Mouse (Mus musculus): ENCODE measurements around the gene Npas1.

Npas1 gene

GRCm38 (mm10) chr7:16418713-16419112 lies 58.8 kb downstream of the Npas1 start:
- no peak for DNase-seq (ENCODE audit: inconsistent ontology term)

GRCm38 (mm10) chr7:16417141-16417771 lies 60.3 kb downstream of the Npas1 start:
- peak; percentile 91 for DNase-seq (ENCODE audit: inconsistent ontology term)

GRCm38 (mm10) chr7:16415426-16415825 lies 62.1 kb downstream of the Npas1 start:
- DNase-seq (ENCODE audit: inconsistent ontology term): no peak

GRCm38 (mm10) chr7:16412930-16413329 lies 64.6 kb downstream of the Npas1 start:
- DNase-seq (ENCODE audit: inconsistent ontology term): no peak

GRCm38 (mm10) chr7:16412220-16412896 lies 65.2 kb downstream of the Npas1 start:
- no peak for DNase-seq (ENCODE audit: inconsistent ontology term)

GRCm38 (mm10) chr7:16411100-16411499 lies 66.4 kb downstream of the Npas1 start:
- DNase-seq (ENCODE audit: inconsistent ontology term): no peak

- DNase-seq (ENCODE audit: inconsistent ontology term): no peak
These were observed 70.5 kb downstream of the Npas1 start for GRCm38 (mm10) chr7:16406978-16407377.

All from Muller cell, postnatal 12 days (primary cell).